Mouse (Mus musculus): ENCODE data around the gene Fthl17c.
"Not testable (repeated sequence)": the region's sequence is repeated elsewhere in the genome, so short reads cannot be mapped to it uniquely, and the experiment has no call there.

Gene Fthl17c

DNA sequence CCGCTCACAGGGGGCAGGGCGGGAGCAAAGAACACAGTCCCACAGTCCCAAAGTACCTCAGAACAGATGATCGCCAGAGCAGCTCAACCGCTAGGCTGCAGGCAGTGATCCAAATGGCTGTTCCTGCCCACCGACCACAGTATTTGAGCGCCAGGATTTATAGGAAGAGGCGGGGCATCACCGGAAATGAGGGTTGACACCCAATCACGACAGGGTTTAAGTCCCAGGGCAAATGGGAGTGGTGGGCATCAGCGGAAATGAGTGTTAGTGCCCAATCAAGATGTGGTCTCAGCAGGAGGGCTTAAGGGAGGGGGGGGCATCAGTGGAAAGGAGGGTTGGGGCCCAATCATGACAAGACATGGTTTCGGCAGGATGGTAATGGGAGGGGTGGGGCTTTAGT, at the start of gene Fthl17c:
Gene Fthl17c (minus strand): TSS at position 101 of the 400 bp plus-strand sequence.
- not testable (repeated sequence) for DNase-seq (ENCODE audit: low read depth, low spot score)

DNA sequence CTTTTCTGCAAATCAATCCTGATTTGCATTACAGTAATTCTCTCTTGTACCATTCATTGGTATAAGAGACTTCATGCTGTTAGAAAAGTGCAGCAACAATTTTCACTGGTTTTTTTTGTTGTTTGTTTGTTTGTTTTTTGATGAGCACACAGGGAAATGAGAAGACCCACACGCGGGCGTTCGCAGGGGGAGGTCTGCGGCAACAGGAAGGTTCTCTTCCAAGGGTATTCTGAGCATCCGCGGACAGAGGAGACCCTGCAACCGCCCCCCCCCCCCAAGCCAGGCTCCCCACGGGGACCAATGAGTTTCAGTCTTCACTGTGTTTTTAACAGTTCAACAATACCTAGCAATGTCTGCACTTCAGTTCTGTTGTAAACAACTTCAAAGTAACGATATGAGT, 43.1 kb upstream of the Fthl17c start:
- no peak for DNase-seq (ENCODE audit: low read depth, low spot score)

DNA sequence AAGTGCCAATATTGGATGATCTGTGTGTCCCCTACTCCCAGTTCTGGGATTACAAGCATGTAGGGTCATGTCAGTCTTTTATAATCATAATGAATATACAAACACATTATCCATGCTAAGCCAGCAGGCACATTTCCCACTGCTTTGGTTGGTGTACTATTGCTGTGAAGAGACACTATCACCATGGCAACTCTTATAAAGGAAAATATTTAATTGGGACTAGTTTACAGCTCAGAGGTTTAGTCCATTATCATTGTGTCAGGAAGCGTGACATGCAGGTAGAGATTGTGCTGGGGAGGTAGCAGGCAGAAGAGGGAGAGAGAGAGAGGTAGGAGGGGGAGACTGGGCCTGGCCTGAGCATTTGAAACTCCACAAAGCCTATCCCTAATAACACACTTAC, 39.7 kb upstream of the Fthl17c start:
- DNase-seq (ENCODE audit: low read depth, low spot score) = no peak

DNA sequence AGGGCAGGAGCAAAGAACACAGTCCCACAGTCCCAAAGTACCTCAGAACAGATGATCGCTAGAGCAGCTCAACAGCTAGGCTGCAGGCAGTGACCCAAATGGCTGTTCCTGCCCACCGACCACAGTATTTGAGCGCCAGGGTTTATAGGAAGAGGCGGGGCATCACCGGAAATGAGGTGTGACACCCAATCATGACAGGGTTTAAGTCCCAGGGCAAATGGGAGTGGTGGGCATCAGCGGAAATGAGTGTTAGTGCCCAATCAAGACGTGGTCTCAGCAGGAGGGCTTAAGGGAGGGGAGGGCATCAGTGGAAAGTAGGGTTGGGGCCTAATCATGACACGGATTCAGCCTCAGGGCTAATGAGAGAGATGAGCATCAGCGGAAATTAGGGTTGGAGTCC, 10.3 kb upstream of the Fthl17c start, which contains the start of gene Fthl17d:
Gene Fthl17d (minus strand): TSS at position 101 of the 400 bp plus-strand sequence.
- DNase-seq (ENCODE audit: low read depth, low spot score) = not testable (repeated sequence)

DNA sequence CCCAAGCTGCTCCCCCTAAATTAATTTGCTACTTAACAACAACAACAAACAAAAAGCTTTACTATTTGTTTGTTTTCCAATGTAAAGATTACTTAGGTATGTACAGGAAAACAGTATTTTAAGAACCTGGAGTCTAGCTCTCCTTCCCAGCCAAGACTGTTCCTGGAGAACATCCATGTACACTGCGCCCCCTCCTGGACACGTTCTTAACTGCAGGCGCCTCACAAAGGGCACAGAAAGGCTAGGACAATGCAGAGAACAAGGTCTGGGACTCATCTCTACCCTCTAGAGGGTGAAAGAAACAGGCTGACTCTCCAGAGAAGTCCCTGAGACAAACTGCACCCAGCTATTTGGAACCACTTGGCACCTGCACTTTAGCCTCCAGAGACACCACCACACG, 11.7 kb downstream of the Fthl17c start:
- DNase-seq (ENCODE audit: low read depth, low spot score) = not testable (repeated sequence)

DNA sequence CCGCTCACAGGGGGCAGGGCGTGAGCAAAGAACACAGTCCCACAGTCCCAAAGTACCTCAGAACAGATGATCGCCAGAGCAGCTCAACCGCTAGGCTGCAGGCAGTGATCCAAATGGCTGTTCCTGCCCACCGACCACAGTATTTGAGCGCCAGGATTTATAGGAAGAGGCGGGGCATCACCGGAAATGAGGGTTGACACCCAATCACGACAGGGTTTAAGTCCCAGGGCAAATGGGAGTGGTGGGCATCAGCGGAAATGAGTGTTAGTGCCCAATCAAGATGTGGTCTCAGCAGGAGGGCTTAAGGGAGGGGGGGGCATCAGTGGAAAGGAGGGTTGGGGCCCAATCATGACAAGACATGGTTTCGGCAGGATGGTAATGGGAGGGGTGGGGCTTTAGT, 13.5 kb downstream of the Fthl17c start, which contains the start of gene Fthl17b:
Gene Fthl17b (minus strand): TSS at position 101 of the 400 bp plus-strand sequence.
- not testable (repeated sequence) for DNase-seq (ENCODE audit: low read depth, low spot score)

DNA sequence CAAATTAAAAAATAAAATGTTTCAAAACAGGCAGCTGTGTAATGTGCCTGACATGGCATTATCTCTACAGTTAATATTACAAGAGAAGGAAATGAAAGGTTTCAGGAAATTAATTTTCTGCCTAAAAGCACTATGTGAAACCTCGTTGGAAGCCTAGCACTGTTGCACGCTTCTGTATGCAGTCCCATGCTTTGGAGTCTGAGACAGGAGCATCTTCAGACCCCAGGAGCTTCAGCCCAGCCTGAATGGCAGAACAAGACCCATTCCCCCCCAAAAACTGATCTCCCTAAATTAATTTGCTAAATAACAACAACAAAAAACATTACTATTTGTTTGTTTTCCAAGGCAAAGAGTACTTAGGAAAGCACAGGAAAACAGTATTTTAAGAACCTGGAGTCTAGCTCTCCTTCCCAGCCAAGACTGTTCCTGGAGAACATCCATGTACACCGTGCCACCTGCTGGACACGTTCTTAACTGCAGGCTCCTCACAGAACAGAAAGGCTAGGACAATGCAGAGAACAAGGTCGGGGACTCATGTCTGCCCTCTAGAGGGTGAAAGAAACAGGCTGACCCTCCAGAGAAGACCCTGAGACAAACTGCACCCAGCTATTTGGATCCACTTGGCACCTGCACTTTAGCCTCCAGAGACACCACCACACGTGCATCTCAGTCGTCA, 28.1 kb downstream of the Fthl17c start:
- not testable (repeated sequence) for DNase-seq (ENCODE audit: low read depth, low spot score)

DNA sequence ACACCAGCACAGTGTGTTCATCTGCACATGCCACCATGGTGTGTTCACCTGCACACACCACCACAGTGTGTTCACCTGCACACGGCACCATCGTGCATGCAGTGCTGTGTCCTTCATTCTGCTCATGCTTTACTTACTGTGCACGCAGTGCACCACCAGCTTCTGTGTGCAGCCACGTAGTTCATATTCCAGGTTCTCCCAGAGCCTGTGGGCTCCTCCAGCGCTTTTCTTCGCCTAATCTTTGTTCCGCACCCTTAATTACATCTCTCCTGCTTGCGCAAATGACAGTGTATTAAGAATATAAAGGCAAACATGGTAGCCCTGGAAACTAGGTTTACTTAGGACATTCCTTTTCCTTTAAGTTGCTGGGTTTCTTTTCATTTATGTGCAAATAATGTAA, 32.3 kb downstream of the Fthl17c start:
- DNase-seq (ENCODE audit: low read depth, low spot score) = no peak

DNA sequence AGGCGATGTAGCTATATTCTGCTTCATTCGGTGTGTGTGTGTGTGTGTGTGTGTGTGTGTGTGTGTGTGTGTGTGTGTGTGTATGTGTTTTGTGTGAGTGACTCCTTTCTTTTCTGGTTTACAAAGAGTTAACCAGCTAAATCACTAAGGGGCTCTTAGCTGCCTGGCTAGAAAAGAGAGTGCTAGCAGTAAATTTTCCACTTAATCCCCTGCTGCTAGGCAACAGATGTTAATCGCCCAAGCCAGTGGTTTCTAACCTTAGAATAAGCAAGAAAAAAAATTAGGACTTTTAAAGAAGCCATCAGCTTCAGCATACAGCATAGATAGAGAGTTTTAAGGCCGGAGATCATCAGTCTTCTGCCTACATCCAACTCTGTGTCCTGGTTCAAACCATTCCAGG, 49.1 kb downstream of the Fthl17c start:
- DNase-seq (ENCODE audit: low read depth, low spot score) = no peak

Data from c-Kit-negative CD71-positive TER-119-positive erythroid progenitor cells, embryonic 14.5 days (primary cell).